Mouse (Mus musculus) embryonic stem cell, embryonic (primary cell): ENCODE measurements around the gene Robo1.

ENCODE experiments used
- CTCF ChIA-PET, 4 experiments: fragments of 300-600 bp in 2 of 4; fragments of 350-600 bp in 2 of 4; sonication (Branson Sonifier 250); formaldehyde crosslinking; loops; one replicate each; lab custom pipeline; 2022; ENCODE audit warnings: inconsistent platforms in 2 of 4; lab: Charles Lee
- POLR2A ChIA-PET, 4 experiments: fragments of 300-600 bp in 2 of 4; fragments of 350-600 bp in 2 of 4; sonication (Branson Sonifier 250); formaldehyde crosslinking; loops; one replicate each; lab custom pipeline; 2022; ENCODE audit warnings: antibody characterized with exemption in 4 of 4, inconsistent platforms in 1 of 4; lab: Charles Lee

The Robo1 gene

DNA sequence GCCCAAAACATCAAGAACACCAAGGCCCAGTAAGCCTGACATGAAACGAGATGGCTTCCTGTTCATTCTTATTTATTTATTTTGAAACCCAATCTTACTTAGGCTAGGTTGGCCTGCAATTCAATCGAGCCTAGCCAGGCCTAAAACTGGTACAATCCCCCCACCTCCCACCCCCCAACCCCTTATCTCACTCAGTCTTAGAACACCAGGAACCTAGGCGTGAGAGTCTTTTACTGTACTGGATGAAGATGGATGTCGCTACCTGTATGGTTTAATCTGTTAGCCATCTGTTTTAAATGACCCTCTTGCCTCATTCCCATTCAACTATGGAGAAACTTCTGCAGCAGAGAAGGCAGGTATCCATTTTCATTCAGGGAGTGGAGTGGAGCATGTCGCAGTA lies 386.7 kb downstream of the Robo1 start:
- ChIA-PET POLR2A (interaction anchor here in 3 of 4 experiments (0.7 to 2.0 kb wide), 3 partner anchors 9 to 316 kb away, joined by 3 to 8 read pairs (median 4); no protein-coding TSS in a partner anchor), CTCF (no interaction called here)

DNA sequence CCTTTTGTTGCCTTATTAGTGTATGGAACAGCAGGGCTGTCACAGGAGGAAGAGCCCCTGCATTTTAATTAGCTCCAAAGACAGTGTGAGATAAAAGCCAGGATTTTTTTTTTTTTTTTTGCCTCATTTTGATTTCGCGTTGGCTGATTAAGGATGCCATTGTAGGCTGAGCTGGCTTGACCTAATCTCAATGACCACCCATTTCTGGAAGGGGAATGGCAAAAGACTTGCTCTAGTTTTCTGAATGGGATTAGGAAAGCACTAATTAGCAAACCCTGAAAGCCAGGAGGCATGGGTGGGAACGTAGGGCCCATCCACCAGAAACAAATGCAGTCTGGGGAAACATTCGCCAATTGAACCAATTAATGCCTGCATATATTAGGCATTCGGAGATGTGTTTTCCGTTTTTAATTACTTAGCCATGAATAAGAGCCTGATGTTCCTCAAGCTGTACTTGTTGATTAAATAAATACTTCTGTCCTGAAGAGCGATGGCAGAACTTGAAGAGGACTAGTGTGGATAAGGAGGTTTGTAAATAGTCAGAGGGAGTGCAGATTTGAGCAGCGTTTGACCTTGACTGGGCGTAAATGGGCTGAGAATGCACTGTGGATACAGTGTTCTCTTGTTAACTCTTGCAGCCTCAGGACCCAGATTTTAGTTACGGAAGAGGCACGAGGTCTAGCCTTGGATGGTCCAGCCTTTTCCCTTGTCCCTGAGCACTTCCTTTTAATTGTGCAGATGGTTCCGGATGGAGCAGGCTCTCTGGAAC lies 391.3 kb downstream of the Robo1 start:
- ChIA-PET POLR2A (interaction anchor here in 1 of 4 experiments (1.2 kb wide), 1 partner anchor 36 kb away, joined by 3 read pairs; no protein-coding TSS in a partner anchor), CTCF (no interaction called here)

DNA sequence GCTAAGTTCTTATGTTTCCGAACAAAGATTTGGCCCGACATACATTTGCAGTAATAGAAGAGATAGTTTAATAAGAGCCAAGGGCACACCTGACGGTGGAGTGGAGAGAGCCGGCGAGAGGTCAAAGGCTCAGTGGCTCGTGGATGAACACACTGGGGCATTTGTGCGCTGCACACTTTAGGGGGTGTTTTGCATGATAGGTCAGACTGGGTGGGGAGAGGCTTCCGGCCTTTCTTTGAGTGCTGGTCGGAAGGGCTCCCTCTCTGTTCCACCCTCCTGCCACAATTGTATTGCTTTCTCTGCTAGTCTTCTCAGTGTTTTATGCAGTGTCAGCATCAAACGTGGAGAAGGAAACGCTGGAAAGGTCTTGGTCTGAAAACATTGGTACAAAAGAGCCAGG lies 392.2 kb downstream of the Robo1 start:
- CTCF ChIA-PET = no interaction called here
- POLR2A ChIA-PET = no interaction called here

DNA sequence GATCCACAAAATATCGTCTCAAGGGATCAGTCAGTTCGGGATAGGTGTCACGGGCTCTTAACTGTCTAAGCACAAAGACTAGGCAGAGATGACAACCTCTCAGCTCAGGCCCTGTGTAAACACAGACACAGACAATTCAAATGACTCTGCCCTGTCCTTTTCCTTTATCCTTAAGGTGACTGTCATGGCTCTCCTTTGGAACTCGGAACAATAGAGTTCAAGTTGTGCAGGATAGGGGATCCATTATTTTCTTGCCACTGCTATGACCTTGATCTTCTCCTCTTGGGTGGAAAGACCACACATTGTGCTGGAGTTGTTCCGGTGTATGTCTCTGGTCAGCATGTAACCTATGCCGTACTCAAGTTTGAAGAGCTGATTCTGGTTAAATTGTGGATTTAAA lies 395.4 kb downstream of the Robo1 start:
- CTCF ChIA-PET = no interaction called here

DNA sequence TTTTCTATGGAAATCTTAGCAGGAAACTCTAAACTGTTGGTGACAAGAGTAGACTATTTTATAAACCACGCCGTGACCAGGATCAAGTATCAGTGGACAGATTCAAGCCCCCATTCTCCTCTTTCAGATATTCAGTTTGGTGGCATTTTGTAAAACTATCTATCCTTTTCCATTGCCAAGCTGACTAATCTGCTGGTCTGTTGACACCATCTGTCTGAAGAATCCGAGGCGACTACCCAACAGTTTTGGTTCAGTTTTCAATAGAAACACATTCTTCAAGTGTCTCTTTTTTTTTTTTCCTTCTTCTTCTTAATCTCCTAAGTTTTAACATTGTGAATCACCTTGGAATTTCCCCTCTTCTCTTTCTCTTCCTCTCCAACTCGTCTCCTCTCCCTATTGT lies 397.7 kb downstream of the Robo1 start:
- CTCF ChIA-PET = no interaction called here
- POLR2A ChIA-PET = no interaction called here

More for the DNA sequence above, 395.4 kb downstream of the Robo1 start:
- POLR2A ChIA-PET = interaction anchor here in 3 of 4 experiments (0.6 to 2.3 kb wide), 12 partner anchors 10 to 1114 kb away, joined by 3 to 8 read pairs (median 4); no protein-coding TSS in a partner anchor

DNA sequence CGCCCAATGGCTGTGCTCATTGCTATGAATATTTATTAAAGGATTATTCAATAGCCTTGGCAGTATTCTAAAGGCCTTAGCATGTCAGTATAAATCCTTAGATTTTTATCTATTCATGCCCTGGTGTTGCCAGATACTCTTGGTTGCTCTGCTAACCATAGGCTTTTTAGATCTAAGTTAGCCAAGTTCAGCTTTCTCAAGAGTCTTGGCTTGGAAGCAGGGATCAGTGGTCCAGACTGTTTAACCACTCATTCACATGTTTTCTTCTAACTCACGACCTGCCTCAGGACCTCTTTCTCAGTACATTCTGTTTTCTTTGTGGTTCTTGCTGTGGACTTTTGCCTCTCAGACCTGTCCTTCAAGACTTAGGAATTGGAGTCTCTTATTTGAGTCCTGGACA lies 400.4 kb downstream of the Robo1 start:
- CTCF ChIA-PET = interaction anchor here in 1 of 4 experiments (0.7 kb wide), 1 partner anchor 150 kb away, joined by 3 read pairs; no protein-coding TSS in a partner anchor
- POLR2A ChIA-PET = interaction anchor here in 1 of 4 experiments (0.6 kb wide), 1 partner anchor 30 kb away, joined by 3 read pairs; no protein-coding TSS in a partner anchor

DNA sequence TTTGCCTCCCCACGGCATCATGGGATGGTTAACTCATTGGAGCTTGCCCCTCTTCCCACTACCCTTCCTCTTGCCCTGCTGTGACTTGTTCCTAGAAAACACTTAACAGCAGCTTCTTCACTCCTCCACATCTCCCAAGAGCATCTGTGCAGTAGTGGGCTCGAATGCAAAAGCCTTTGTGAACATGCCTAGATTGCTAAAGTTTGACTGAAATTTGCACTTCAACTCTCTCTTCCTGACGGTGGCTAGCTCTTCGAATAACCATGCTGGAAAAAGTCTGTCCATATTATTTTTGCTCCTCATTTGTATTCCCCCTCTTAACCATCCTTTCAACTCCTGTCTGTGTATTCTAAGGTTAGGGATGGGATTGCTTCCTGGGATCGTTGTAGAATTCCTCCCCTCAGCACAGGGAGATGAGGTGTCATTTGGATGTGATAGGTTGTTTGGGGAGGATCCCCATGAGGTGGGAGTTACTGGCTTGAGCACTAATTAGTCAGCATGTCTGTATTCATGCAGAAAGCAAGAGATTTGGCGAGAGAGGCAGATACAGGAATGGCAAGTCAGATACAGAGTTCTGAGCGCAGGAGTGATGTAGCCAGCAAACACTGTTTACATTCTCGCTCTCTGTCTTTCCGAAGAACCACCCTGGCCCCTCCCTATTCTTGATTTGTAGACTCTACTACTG lies 409.2 kb downstream of the Robo1 start:
- POLR2A ChIA-PET = no interaction called here
- CTCF ChIA-PET = no interaction called here

DNA sequence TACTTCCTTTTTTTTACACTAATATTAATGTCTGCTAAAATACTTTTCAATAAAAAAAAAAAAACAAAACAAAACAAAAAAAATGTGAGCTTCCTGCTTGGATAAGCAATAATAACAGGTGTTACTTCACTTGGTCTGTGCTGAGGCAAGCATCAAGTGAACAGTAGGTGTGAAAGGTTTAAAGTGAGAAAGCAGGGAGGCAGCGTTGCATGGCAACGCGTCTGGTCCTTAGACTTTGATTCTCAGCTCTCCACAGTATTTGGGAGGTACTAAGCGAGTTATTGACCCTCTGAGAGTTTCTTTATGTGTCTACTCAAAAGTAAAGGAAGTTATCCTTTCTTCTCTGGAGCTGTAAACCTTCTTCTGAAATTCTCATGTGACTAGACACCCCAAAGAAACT lies 411.0 kb downstream of the Robo1 start:
- CTCF ChIA-PET = no interaction called here

DNA sequence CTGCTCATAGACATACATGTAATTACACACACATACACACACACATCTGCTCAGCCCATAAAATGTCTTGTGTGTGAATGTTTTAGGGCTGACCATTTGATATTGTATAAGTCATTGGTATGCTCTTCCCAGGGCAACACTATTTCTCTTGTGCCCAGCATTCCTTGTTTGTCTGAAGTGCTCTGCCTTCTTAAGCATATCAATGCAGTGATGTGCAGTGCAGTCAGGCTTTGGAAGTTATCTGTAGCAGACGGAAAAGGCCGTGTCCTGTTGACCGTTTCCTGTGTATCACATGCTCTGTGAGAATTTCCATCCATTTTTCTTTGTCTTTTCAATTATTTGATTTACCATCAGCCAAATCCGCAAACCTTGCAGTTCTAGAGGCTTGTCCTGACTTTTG lies 412.9 kb downstream of the Robo1 start:
- POLR2A ChIA-PET = no interaction called here
- CTCF ChIA-PET = no interaction called here

More for the DNA sequence above, 411.0 kb downstream of the Robo1 start:
- POLR2A ChIA-PET = interaction anchor here in 2 of 4 experiments (0.5 to 1.6 kb wide), 4 partner anchors 17 to 104 kb away, joined by 3 to 8 read pairs (median 4); no protein-coding TSS in a partner anchor

DNA sequence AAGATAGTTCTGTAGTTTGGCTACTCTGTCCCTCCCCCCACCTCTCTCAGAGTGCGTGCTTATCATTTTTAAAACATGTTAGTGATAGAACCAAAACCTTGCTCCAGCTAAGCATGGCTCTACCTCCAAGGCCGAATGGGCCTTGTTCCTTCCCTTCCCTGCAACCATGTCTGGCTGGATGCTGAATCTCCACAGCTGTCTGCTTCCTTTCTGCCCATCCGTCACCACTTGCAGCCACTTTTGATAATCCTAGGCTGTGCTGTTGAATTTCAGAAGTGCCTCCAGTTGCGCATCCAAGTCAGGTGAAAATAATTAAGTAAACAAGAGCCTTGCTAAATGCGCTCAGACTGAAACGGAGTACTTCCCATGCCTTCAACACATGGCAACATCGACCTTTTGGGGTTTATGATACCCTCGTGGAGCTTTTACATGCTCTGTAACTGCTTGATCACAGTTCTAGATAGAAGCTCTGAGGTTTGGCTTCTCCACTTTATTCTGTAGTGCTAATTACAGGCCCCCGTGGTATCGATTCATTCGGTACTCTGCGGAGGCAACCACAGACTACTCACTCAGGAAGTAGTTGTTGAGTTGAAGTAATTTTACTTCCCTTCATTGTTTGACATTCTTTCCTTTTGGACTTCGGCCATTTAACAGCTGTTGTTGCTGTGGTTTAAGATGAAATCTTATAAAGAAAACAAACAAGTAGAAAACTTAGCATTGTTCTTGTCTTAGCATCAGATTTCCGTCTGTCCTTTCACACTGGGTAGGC lies 413.8 kb downstream of the Robo1 start:
- CTCF ChIA-PET = no interaction called here
- POLR2A ChIA-PET = no interaction called here

DNA sequence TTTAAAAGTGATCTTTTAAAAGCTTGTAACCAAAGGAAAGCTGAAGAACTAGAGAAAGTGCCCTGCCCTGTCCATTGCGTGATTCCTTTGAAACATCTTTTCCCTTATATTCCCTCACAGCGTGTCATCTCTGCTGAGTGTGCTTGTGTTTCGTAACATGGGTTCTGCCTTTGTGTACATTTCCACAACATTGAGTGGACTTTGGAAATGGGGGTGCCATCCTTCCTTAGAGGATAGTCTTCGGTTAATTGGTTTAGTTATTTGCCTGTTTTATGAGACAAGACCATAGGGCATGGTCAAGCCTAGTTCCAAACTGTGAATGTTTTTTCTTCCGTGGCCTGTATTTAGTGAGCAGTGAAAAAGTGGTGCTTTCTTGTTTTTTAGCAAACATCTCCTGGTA lies 426.1 kb downstream of the Robo1 start:
- CTCF ChIA-PET = no interaction called here
- POLR2A ChIA-PET = no interaction called here

DNA sequence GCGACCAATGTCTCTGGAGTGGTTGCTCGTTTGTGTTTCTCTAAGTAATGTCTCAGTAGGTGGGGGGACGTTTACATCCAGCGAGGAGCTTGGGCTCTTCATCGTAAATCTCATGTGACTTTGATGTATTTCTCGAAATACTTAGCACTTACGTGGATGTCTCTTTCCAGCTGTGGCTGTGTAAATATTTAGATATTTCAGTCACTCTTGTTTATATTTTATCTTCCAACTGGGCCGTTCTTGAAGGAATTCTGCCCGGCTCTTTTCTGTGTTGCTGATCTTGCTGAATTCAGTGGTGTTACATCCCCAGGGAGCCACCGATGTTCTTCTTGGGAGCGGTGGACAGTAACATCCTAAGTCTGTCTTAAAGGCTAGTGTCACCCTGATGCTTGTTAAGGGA lies 427.1 kb downstream of the Robo1 start:
- CTCF ChIA-PET = no interaction called here
- POLR2A ChIA-PET = no interaction called here

DNA sequence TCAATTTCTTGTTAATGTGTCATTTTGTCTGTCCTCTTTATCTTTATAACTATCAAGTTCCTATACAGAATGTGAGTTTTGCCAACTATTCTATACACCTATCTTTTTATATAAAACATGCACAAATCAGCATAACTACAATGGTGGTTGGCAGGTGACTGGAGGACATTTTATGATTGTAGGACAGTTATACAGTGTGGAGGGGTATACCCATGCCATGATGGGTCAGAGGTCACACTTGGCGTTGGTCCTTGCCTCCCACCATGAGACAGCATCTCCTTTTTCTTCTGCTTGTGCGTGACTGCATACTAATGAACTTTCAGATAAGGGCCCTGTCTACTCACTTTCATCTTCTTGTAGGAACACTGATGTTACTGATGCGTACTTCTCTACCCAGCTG lies 427.5 kb downstream of the Robo1 start:
- ChIA-PET CTCF (no interaction called here), POLR2A (no interaction called here)

DNA sequence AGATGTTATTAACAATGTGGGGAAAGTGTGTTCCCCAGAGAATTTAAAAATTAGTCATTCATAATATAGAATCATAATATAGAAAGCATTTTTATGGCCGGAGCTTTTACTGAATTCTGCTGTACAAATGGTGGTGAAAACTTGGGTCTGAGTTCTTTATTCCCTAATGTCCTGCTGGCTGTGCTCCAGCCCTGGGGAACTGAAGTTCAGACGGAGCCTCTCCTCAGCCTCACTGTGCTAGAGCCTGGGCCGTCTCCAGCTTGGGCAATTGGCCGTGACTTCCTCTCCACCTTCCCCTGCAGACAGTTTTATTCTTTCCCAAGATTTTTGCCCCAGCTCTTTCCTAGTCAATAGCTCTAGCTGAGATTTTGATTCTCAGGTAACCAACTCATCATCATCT lies 429.0 kb downstream of the Robo1 start:
- ChIA-PET POLR2A (interaction anchor here in 1 of 4 experiments (1.6 kb wide), 1 partner anchor 18 kb away, joined by 4 read pairs; no protein-coding TSS in a partner anchor), CTCF (no interaction called here)

DNA sequence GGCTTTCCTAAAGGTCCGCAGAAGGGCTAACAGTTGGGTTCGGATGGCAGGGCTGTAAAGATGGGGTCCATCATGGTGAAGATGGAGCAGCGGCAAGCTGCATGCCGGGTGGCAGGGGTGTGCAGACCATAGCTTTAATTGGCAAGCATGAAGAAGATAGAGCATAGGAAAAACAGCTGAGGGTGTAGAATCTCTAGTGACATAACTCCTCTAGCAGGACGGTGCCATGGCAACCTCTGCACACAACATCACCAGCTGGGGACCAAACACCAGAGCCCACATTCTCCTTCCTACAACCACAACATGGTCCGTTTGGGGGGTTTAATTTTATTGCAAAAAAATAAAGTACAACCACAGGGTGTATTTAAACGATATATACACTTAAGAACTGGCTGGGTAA lies 432.1 kb downstream of the Robo1 start:
- POLR2A ChIA-PET = no interaction called here
- CTCF ChIA-PET = no interaction called here

DNA sequence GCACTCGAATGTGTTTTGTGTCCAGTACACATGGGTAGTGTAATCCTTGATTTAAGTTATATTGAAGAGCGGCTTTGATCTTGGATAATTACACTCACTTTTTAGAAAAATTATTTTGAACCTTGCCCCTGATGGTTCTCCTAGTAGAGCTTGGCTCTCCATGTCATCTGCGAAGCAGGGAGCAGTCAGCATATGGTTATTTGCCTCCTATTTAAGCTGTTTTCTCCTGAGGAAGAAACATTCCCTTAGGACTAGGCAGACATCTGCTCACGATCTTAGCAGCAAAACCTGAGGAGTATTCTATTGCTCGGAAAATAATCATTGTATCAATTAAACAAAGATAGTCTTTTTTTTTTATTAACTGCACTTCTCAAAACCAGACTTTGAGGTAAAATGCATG lies 439.6 kb downstream of the Robo1 start:
- ChIA-PET CTCF (no interaction called here), POLR2A (no interaction called here)

DNA sequence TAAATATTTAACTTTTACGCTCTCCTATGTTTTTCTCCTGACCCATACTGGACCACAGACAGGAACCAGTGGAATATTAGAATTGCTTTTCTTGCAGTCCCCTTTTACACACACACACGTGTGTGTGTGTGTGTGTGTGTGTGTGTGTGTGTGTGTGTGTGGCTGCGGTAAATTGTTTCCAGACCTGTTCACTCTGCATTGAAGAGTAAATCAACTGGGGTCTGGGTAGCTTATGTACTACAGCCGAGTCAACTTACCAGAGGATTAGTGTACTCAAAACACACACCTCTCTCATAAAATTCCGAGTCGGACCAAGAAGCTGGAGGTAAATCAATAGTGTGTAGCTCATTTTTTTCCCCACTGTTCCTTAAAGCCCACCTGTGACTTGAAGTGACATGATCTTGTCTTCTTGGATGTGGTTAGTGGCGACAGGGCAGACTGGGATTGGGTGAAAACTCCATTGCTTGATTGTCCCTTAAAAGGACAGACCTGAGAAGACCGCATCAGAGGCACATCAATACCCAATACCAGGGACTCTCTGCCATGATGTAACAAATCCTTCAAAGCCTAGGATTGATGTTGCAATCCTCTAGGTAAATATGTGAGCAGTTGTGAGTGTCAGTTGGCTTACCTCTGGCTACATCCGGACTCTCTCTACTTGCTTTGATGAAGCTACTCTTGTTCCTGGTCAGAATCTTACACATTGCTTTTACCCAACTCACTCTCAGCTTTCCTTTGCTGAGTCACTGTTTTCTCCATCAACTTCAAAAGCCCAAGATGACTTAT lies 457.2 kb downstream of the Robo1 start:
- ChIA-PET POLR2A (interaction anchor here in 1 of 4 experiments (1.4 kb wide), 1 partner anchor 14 kb away, joined by 3 read pairs; no protein-coding TSS in a partner anchor), CTCF (interaction anchor here in 1 of 4 experiments (0.7 kb wide), 1 partner anchor 79 kb away, joined by 4 read pairs; no protein-coding TSS in a partner anchor)

DNA sequence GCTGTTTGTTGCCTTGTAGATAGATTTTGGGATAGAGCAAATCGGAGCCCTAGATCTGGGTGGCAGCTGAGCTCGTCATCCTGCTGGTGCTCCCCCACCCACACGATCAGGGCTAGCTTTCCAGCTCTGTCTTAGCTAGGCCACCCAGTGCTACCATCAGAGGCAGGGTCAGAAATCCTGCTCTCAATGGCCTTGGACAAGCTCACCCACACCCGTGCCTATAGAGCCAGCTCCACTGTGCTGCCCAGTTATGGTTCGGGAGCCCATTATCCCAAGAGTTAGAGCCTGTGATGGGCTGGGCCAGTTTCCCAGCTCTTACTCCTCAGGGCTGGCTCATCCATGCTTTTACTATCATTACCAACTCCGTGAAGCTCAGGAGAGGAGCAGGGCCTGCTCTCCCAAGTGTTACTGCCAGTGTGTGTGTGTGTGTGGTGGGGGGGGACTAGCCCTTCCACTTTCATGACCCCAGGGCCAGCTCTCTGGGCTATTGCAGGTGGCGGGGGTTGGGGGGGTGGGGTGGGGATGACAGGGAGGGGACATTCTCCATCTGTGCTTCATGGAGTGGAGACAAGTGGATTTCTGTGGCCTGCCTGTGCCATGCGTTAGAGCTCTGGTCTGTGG lies 461.2 kb downstream of the Robo1 start:
- CTCF ChIA-PET = interaction anchor here in 2 of 4 experiments (0.6 to 0.7 kb wide), 2 partner anchors 160 to 226 kb away, joined by 6 to 7 read pairs; no protein-coding TSS in a partner anchor
- POLR2A ChIA-PET = interaction anchor here in 2 of 4 experiments (0.8 to 1.5 kb wide), 2 partner anchors 10 to 30 kb away, joined by 3 to 4 read pairs; no protein-coding TSS in a partner anchor
